8 mouse cellular contexts compared by ENCODE assay signal in the genomic region with DNA sequence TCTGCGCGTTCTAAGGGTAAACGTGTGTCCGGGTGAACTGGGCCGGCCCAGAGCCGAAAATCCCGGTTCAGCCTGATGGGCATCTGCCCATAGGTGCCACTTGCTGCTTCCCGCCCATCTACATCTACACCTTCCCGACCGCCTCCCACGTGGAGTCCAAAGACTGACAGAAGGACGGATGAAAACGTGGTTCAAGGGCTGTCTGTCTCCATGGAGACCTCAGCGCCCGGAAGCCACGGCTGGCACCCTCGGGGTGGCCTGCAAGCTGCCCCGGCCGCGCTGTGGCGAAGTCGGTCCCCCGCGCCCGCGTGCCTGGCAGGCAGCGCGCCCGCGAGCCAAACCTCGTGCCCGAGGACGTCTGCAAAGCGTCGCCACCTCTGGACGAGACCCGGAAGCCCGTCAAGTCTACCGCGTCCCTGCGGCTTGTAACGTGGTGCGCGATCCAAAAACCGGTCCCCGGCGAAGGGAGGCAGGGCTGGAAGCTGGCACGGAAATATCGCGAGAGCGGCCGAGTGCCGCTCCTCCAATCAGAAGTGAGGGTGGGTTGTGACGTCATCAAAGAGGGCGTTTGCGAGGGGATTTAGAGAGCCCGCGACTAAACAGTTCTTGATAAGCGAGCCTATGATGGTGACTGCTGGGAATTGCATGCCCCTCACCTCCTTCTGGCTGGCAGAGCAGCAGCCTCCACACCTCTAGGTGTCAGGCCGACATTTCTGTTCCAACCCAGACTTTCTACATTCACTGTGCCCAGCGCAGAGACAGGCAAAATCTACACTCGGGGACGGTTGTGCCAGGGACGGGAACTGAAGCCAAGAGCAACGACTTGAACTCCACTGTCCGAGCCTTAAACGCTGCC. TPM values are rescaled to one million over a fixed set of nuclear protein-coding genes. Genes with fewer than 3 reads are reported as not detected.
DNase-seq lines count a peak whose midpoint lies in the region; ATAC-seq and TF ChIP-seq lines count a peak whose summit lies in the region.

Thada (minus strand) TSS at position 453 of the 856 bp plus-strand sequence.

- peak within 1 kb of the TSS; percentile 62 for H3K27ac ChIP-seq in bone marrow macrophage, adult 2 months (ENCODE audit: insufficient read depth, low read depth, low read length)
- no peak within 1 kb of the TSS for H3K27ac ChIP-seq in embryonic fibroblast, embryonic 13.5 days (ENCODE audit: insufficient read depth, low read length)
- H3K27ac ChIP-seq in kidney, embryonic 14.5 days (ENCODE audit: low read depth, low read length): peak within 1 kb of the TSS; percentile 73; the same call in 1 of the 2 replicates
- peak within 1 kb of the TSS; percentile 87 for H3K27ac ChIP-seq in limb, embryonic 15.5 days

- DNase-seq in A20 (ENCODE audit: low read depth, low spot score): peak; percentile 99
- peak; percentile 97 for DNase-seq in heart, adult 9 months (ENCODE audit: low spot score in 2 of 2)
- peak; percentile 94 to 98 for DNase-seq in monocyte, adult 2 months (ENCODE audit: low read depth in 1 of 2, low spot score in 2 of 2)
- peak; percentile 95 to 97 for DNase-seq in spleen, postnatal 36 days (ENCODE audit: low spot score in 2 of 2)

- no peaks in the 10 kb centered on the region for H3K27me3 ChIP-seq in kidney, embryonic 14.5 days (ENCODE audit: control insufficient read depth, insufficient read depth, low read length)
- H3K27me3 ChIP-seq in limb, embryonic 15.5 days: no peaks in the 10 kb centered on the region

- under 1% methylated on average over 67 of the region's 67 CpGs for WGBS in kidney, embryonic 14.5 days
- WGBS in limb, embryonic 15.5 days: under 1% methylated on average over 67 of the region's 67 CpGs

- TF ChIP-seq POLR2A in bone marrow macrophage, adult 2 months (IDR thresholded peaks at IDR 0.05; ENCODE audit: borderline replicate concordance, low read depth, low read length): no peak
- TF ChIP-seq POLR2A in embryonic fibroblast, embryonic 13.5 days (IDR thresholded peaks at IDR 0.05; ENCODE audit: low read depth, low read length): peak; percentile 82

- H3K4me2 ChIP-seq in kidney, embryonic 14.5 days (replicated peaks; ENCODE audit: low read depth, low read length): peak within 1 kb of the TSS; percentile 73
- H3K4me2 ChIP-seq in limb, embryonic 15.5 days: peak within 1 kb of the TSS; percentile 76

- H3K4me3 ChIP-seq in bone marrow macrophage, adult 2 months (ENCODE audit: insufficient read depth, low read length): peak within 1 kb of the TSS; percentile 87
- H3K4me3 ChIP-seq in embryonic fibroblast, embryonic 13.5 days (ENCODE audit: insufficient read depth, low read length): peak within 1 kb of the TSS; percentile 83
- H3K4me3 ChIP-seq in kidney, embryonic 14.5 days (ENCODE audit: low read length): peak within 1 kb of the TSS; percentile 64
- H3K4me3 ChIP-seq in limb, embryonic 15.5 days: peak within 1 kb of the TSS; percentile 99

- TF ChIP-seq CTCF in bone marrow macrophage, adult 2 months (IDR thresholded peaks at IDR 0.05; ENCODE audit: low read depth, low read length): no peak
- TF ChIP-seq CTCF in embryonic fibroblast, embryonic 13.5 days (IDR thresholded peaks at IDR 0.05; ENCODE audit: borderline replicate concordance, insufficient read depth, low read length): no peak

- H3K9ac ChIP-seq in kidney, embryonic 14.5 days (ENCODE audit: low read depth, low read length): peak within 1 kb of the TSS; percentile 70
- peak within 1 kb of the TSS; percentile 91 for H3K9ac ChIP-seq in limb, embryonic 15.5 days

- no peaks in the 10 kb centered on the region; the same call in 1 of the 2 replicates for H3K36me3 ChIP-seq in kidney, embryonic 14.5 days (ENCODE audit: control insufficient read depth, insufficient read depth, low read length)
- H3K36me3 ChIP-seq in limb, embryonic 15.5 days: peaks cover 5% of the 10 kb centered on the region

- H3K4me1 ChIP-seq in bone marrow macrophage, adult 2 months (ENCODE audit: control insufficient read depth, insufficient read depth, low read length): peaks cover 5% of the 10 kb centered on the region; the same call in 1 of the 2 replicates
- H3K4me1 ChIP-seq in embryonic fibroblast, embryonic 13.5 days (ENCODE audit: control insufficient read depth, insufficient read depth, low read length): no peaks in the 10 kb centered on the region
- H3K4me1 ChIP-seq in kidney, embryonic 14.5 days (ENCODE audit: control insufficient read depth, insufficient read depth, low read length): peaks cover 10% of the 10 kb centered on the region; the same call in 1 of the 2 replicates
- H3K4me1 ChIP-seq in limb, embryonic 15.5 days: peaks cover 16% of the 10 kb centered on the region

- ATAC-seq in kidney, embryonic 14.5 days (ENCODE audit: low FRiP score, low TSS enrichment): peak; percentile 98
- peak; percentile 95 for ATAC-seq in limb, embryonic 15.5 days (ENCODE audit: insufficient number of reproducible peaks, low FRiP score, low TSS enrichment, low read depth)

- no peaks in the 10 kb centered on the region for H3K9me3 ChIP-seq in kidney, embryonic 14.5 days (ENCODE audit: control insufficient read depth, low read length)
- no peaks in the 10 kb centered on the region for H3K9me3 ChIP-seq in limb, embryonic 15.5 days

RNA-seq across cellular contexts. Expression of gene Thada, which starts in this region (rescaled TPM):
- polyA plus RNA-seq in bone marrow macrophage, adult 2 months (2012; ENCODE audit: insufficient read depth, insufficient read length, missing spikeins): 4.8 and 6.6 TPM in 2 replicates
- 15.9 and 20.3 TPM in 2 replicates for polyA plus RNA-seq in embryonic fibroblast, embryonic 13.5 days (2011; ENCODE audit: insufficient read length, low read depth, missing spikeins)
- 8.5 and 15.8 TPM in 2 replicates for polyA plus RNA-seq in kidney, embryonic 14.5 days (2014; fragmentation: Nextera tagmentation; extraction: Ambion mirVana)
- 6.1 and 7.2 TPM in 2 replicates for polyA plus RNA-seq in limb, embryonic 15.5 days (2015; fragmentation: Nextera tagmentation; extraction: Ambion mirVana)
